Mouse (Mus musculus): Measurements from ENCODE around the gene Rab8b. TPM values are rescaled to one million over a fixed set of nuclear protein-coding genes. Genes with fewer than 3 reads are reported as not detected.

Gene Rab8b
- 3.1 TPM in 2 replicates for polyA plus RNA-seq (2012; rRNA removed)

DNA sequence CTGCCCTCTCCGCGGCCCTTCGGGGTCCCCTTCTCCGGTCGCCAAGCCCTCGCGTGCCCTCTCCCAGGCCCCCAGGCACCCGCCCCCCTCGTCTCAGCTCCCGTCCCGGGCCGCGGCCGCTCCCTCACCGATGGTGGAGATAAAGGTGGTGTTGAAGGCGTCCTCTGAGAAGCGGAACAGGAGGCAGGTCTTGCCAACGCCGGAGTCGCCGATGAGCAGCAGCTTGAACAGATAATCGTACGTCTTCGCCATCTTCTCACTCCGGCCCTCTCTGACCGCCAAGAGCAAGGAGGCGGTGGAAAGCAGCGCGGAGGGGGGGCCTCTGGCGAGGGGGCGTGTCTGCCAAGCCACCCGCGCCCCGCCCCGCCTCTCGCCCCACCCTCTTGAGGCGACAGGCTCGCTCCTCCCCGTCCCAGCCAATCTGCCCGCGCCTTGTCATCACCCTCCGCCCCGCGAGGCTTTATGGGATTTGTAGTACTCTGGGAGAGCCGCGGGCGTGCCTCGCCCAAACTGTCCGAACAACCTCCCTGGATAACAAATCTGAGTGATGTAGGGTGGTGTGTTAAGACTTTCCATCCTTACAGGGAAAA lies at the start of gene Rab8b:
Gene Rab8b, minus strand, starts transcription at position 306 of the 590 bp plus-strand sequence.

DNA sequence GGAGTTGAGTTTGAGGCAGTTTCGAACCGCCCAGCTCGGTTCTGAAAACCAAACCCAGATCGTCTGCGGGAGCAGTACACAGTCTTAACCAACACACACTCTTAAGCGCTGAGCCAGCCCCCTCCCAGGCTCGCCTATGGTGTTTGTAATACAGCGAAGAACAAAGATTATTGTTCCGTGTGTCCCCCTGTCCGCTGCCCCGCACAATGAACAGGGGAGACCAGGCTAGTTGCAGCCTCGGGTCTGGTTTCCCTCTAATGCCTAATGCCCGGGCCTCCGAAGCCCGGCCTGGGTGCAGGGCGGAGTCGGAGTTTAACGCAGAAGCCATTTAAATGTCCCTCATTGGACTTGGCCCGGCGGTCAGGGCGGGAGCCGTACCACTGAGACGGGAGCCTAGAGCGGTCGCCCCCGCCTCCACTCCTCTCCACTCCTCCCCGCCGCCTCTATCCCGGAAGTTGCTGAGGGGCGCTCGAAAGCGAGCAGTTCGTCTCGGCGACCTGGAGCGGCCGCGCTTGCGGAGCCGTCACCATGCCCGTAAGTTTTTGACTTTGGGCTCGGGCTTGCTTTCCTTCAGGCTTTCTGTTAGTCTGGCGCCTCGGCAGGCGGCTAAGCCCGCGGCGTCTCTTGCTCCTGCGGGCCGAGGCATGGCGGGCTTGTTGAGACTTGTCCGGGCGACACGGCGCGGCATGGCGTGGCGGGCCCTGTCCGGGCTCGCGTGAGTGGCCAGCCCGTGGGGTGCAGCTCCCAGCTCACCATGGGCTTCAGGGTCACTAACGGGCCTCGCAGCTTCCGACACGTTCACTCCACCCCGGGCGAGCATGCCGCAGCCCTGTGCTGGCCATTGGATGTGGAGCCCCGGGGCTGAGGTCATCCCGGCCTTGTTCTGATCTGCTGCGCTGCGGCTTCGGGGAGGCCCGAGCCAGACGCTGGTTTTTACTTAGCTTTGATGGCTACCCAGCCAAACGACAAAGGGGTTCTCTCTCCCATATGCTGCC lies 26.5 kb upstream of the Rab8b start, which contains the start of gene Rps27l:
Gene Rps27l, plus strand, starts transcription at position 440 of the 995 bp plus-strand sequence.

DNA sequence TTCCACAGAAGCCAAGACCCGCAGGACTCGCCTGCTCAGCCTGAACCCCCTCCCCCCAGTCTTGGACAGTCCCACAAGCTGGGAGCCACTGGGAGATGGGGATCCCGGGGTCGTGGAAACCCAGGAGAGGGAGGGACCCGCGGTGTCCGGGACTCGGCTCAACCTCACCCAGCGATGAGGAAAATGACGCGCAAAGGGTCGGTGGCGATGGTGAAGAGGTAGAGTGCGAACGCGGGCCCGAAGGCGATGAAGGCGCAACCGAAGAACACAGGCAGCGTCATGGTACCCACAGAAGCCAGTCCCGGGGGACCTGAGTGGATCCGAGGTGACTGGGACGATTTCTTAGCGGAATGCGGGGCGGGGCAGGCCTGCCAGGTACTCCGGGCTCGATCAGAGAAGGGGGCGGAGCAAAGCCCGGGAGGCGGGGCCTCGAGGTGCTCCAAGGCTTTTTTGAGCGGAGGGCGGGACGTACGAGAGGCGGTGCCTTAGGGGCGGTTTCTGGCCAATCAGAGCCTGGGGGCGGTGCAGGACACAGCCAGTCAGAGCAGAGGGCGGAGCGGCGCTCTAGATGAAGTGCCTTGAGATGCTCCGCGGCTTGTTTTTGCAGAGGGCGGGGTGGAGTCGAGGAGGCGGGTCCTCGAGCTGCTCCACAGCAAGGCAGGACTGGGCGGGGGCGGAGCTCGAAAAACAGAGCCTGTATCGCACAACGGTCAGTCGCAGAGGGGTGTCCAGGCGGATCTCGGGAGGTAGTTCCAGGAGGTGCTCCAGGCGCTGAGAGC lies 85.0 kb downstream of the Rab8b start, which contains the start of gene Aph1c:
Gene Aph1c, minus strand, starts transcription at position 409 of the 779 bp plus-strand sequence.

DNA sequence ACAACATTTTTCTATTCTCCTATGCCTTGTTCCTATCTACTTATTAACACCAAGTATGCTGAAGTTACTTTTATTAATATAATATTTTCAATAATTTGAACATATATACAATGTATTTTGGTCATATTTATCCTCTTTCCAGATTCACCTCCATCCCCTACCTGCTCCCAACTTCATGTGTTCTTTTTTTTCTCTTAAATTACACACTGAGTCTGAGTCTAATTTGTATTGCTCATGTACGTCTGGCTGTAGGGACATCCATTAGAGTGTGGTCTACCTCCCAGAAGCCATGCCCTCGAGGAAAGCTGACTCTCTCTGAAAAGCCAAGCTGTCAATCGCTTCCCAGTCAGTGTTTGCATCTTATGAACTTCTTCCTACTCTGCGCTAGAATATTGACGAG lies 122.7 kb downstream of the Rab8b start, which contains the start of gene Gm10647:
Gene Gm10647, plus strand, starts transcription at position 301 of the 400 bp plus-strand sequence.

DNA sequence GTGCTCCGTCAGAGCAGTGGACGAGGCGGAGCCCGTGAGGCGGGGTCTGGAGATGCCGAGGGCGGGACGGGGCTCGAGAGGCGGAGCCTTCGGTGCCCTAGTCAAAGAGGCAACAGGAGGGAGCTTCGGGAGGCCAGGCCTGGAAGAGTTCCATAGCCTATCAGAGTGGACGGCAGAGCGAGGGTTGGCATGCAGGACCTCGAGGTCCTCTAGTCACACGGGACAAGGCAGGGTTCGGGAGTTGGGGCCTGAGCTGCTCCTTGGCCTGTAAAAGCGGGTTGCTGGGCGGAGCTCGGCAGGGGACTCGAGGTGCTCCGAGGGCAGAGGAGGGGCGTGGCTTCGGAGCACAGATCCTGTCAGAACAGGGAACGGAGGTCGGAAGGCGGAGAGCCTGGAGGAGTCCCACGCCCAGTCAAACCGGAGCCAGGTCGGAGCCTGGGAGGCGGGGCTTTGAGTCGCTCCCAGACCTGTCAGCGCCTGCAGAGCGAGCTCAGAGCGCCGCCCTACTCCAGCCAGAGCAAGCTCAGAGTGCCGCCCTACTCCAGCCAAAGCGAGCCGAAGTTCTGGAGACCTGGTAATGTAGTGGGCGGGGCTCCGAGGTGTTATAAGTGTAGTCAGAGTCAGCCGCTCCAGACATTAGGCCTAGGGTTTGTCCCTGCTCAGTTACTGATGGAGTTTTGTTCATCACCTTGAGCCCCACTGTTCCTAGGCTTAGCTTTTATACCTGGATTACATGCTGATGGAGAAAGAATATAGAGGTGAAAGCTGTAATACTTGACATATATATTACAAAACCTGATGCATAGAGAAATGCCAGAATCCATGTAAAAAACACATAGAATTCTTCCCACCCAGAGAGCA lies 123.8 kb downstream of the Rab8b start, which contains the start of gene Aph1b:
Gene Aph1b, minus strand, starts transcription at position 27 of the 861 bp plus-strand sequence.

Other genes starting within 250 kb of the Rab8b start
- gene Car12, start 206.0 kb downstream of the Rab8b start, polyA plus RNA-seq (2012; rRNA removed), result 20.7 and 49.6 TPM in 2 replicates
- 2.6 and 4.7 TPM in 2 replicates for gene Aph1b, start 124.2 kb downstream of the Rab8b start, polyA plus RNA-seq (2012; rRNA removed)
- 0.07 and 0.10 TPM in 2 replicates for gene Gm10647, start 122.6 kb downstream of the Rab8b start, polyA plus RNA-seq (2012; rRNA removed)
- 0.44 and 0.62 TPM in 2 replicates for gene Aph1c, start 85.0 kb downstream of the Rab8b start, polyA plus RNA-seq (2012; rRNA removed)
- 34.7 and 35.2 TPM in 2 replicates for gene Rps27l, start 26.4 kb upstream of the Rab8b start, polyA plus RNA-seq (2012; rRNA removed)
- gene Lactb, start 55.8 kb upstream of the Rab8b start, polyA plus RNA-seq (2012; rRNA removed), result 16.6 and 23.6 TPM in 2 replicates
- gene Tpm1, start 129.7 kb upstream of the Rab8b start, polyA plus RNA-seq (2012; rRNA removed), result 435 and 451 TPM in 2 replicates

Data from colon, adult 2 months (tissue).